Mouse (Mus musculus) CD8-positive naive resting alpha-beta T cell, adult 57 days (primary cell): ENCODE measurements around the gene Ppfia4. TPM values are rescaled to one million over a fixed set of nuclear protein-coding genes. Genes with fewer than 3 reads are reported as not detected.

Source experiments
- total RNA-seq: library from RNA; stranded (reverse); gene quantifications from one replicate; pipeline ENCODE4 v1.2.4, GENCODE M21; 2023

Ppfia4 gene
- total RNA-seq: 0.95 TPM

GRCm38 (mm10) chr1:134332770-134333271, at the start of gene Ppfia4:
Gene Ppfia4, minus strand, starts transcription at chr1:134332928.

GRCm38 (mm10) chr1:134361857-134362212, 29.1 kb upstream of the Ppfia4 start, which contains the start of gene Tmem183a:
Gene Tmem183a, minus strand, starts transcription at chr1:134361979.

DNA sequence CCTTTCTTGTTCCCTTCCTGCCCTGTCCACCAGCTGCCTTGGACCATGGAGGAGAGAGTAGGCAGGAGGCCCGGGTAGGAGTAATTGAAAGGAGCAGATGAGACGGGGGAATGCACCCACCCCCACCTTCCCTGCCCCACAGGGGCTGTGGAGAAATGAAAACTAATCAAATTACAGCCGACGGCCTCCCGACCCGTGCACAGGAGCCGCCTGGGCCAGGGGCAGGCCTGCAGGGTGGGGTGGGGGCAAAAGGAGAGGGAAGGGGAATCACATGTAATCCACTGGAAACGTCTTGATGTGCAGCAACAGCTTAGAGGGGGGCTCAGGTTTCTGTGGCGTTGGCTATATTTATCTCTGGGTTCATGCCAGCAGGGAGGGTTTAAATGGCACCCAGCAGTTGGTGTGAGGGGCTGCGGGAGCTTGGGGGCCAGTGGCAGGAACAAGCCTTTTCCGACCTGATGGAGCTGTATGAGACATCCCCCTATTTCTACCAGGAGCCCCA, 43.1 kb downstream of the Ppfia4 start, which contains the start of gene Myog:
Gene Myog, plus strand, starts transcription at position 392 of the 502 bp plus-strand sequence.

Other genes starting within 250 kb of the Ppfia4 start
- not detected for gene Chit1, start 221.7 kb downstream of the Ppfia4 start, total RNA-seq
- 1.0 TPM for gene Chil1, start 150.8 kb downstream of the Ppfia4 start, total RNA-seq
- not detected for gene Mybph, start 139.5 kb downstream of the Ppfia4 start, total RNA-seq
- not detected for gene Adora1, start 97.5 kb downstream of the Ppfia4 start, total RNA-seq
- gene Myog, start 42.9 kb downstream of the Ppfia4 start, total RNA-seq: not detected
- 69.8 TPM for gene Tmem183a, start 29.1 kb upstream of the Ppfia4 start, total RNA-seq
- not detected for gene 4933406M09Rik, start 53.0 kb upstream of the Ppfia4 start, total RNA-seq
- 17.5 TPM for gene Cyb5r1, start 72.6 kb upstream of the Ppfia4 start, total RNA-seq
- 77.8 TPM for gene Adipor1, start 82.5 kb upstream of the Ppfia4 start, total RNA-seq
- 40.0 TPM for gene Klhl12, start 122.6 kb upstream of the Ppfia4 start, total RNA-seq
- gene Rabif, start 161.7 kb upstream of the Ppfia4 start, total RNA-seq: 19.6 TPM
- not detected for gene Mgat4e, start 216.8 kb upstream of the Ppfia4 start, total RNA-seq
- 47.7 TPM for gene Kdm5b, start 227.2 kb upstream of the Ppfia4 start, total RNA-seq